23 mouse cellular contexts compared by ENCODE assay signal in the genomic region with DNA sequence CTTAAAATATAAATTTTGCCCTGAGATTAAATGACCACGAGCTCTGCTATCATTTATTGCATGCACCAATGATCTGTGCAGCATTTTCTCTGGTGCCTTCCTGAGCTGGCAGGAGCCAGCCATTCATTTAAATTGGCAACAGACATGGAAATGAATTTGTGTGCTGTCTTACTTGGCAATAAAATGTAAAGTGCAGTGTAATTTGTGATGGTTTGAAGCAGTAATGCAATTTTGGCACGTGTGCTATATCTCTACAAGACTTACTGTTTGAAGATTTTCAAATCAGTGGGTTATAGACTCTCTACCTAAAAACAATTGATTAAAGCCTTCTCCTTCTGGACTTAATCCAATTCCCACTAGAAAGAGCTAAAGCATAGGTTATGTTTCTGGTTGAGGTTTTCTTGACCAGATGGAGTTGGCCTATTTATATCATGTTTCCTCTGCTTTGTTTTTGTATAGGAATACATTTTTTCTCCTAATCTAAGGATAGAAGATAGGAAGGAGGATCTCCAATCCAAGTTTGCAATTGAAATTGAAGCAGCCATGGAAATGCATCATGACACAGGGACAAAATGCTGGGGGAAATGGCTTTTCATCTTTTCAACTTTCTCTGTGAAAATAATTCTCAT.
A peak's percentile ranks its signal among the peaks of the same experiment; 100 is the strongest.
DNase-seq lines count a peak whose midpoint lies in the region; ATAC-seq and TF ChIP-seq lines count a peak whose summit lies in the region.
"Had no signal": no experiment of that assay in that cellular context is flagged by ENCODE, and none has a peak within 500 bp of the region (broad histone marks: within the 10 kb centered on the region; RNA-seq: fewer than 3 reads in every experiment).

No protein-coding gene starts in this region.

- H3K4me2 ChIP-seq in forebrain, postnatal 0 days (ENCODE audit: low read depth): no peak overlapping the region
- H3K4me2 ChIP-seq in forebrain, embryonic 11.5 days (ENCODE audit: low read depth, low read length, severe bottlenecking): no peak overlapping the region
- H3K4me2 ChIP-seq in midbrain, embryonic 13.5 days (replicated peaks): no peak overlapping the region
- H3K4me2 ChIP-seq: heart, embryonic 13.5 days; hindbrain, embryonic 14.5 days; intestine, embryonic 15.5 days; limb, embryonic 12.5 days; liver, embryonic 12.5 days; neural tube, embryonic 12.5 days had no signal

- TF ChIP-seq CTCF in forebrain, postnatal 0 days (IDR thresholded peaks at IDR 0.05; ENCODE audit: low read depth): no peak

- H3K27me3 ChIP-seq in forebrain, postnatal 0 days (ENCODE audit: insufficient read depth, low read length): no peaks in the 10 kb centered on the region
- H3K27me3 ChIP-seq in forebrain, embryonic 11.5 days (ENCODE audit: control insufficient read depth, insufficient read depth, low read length): no peaks in the 10 kb centered on the region
- H3K27me3 ChIP-seq in midbrain, embryonic 13.5 days: no peaks in the 10 kb centered on the region
- H3K27me3 ChIP-seq: heart, embryonic 13.5 days; intestine, embryonic 15.5 days; limb, embryonic 12.5 days; liver, embryonic 12.5 days; neural tube, embryonic 12.5 days had no signal

- no peak overlapping the region for H3K9ac ChIP-seq in forebrain, postnatal 0 days
- H3K9ac ChIP-seq in forebrain, embryonic 11.5 days (ENCODE audit: low read length): no peak overlapping the region
- H3K9ac ChIP-seq in midbrain, embryonic 13.5 days (replicated peaks): no peak overlapping the region
- H3K9ac ChIP-seq: heart, embryonic 13.5 days; hindbrain, embryonic 14.5 days; intestine, embryonic 15.5 days; limb, embryonic 12.5 days; liver, embryonic 12.5 days; neural tube, embryonic 12.5 days had no signal

- no peaks in the 10 kb centered on the region for H3K36me3 ChIP-seq in forebrain, postnatal 0 days (ENCODE audit: insufficient read depth)
- H3K36me3 ChIP-seq in forebrain, embryonic 11.5 days (ENCODE audit: control insufficient read depth, insufficient read depth, low read length): no peaks in the 10 kb centered on the region
- H3K36me3 ChIP-seq in midbrain, embryonic 13.5 days: no peaks in the 10 kb centered on the region
- H3K36me3 ChIP-seq: heart, embryonic 13.5 days; intestine, embryonic 15.5 days; limb, embryonic 12.5 days; liver, embryonic 12.5 days; neural tube, embryonic 12.5 days had no signal

- ATAC-seq in forebrain, postnatal 0 days: peak; percentile 71
- no peak for ATAC-seq in forebrain, embryonic 11.5 days (replicated peaks; ENCODE audit: low FRiP score)
- ATAC-seq in midbrain, embryonic 13.5 days: no peak
- ATAC-seq: intestine, embryonic 15.5 days; liver, embryonic 12.5 days had no signal

- no peak overlapping the region for H3K4me3 ChIP-seq in forebrain, postnatal 0 days (ENCODE audit: low read depth, low read length)
- H3K4me3 ChIP-seq in forebrain, embryonic 11.5 days (ENCODE audit: low read depth, low read length): no peak overlapping the region
- H3K4me3 ChIP-seq in midbrain, embryonic 13.5 days (replicated peaks): no peak overlapping the region
- H3K4me3 ChIP-seq: heart, embryonic 13.5 days; intestine, embryonic 15.5 days; limb, embryonic 12.5 days; liver, embryonic 12.5 days; neural tube, embryonic 12.5 days had no signal

- H3K27ac ChIP-seq in forebrain, postnatal 0 days (ENCODE audit: low read depth, low read length): no peak overlapping the region
- H3K27ac ChIP-seq in forebrain, embryonic 11.5 days (ENCODE audit: low read depth, low read length): no peak overlapping the region
- no peak overlapping the region for H3K27ac ChIP-seq in midbrain, embryonic 13.5 days
- H3K27ac ChIP-seq: heart, embryonic 13.5 days; hindbrain, embryonic 14.5 days; intestine, embryonic 15.5 days; limb, embryonic 12.5 days; liver, embryonic 12.5 days; neural tube, embryonic 12.5 days had no signal

- 41% methylated on average over 2 of the region's 2 CpGs for WGBS in forebrain, postnatal 0 days
- WGBS in forebrain, embryonic 11.5 days: 81% methylated on average over 2 of the region's 2 CpGs
- WGBS in midbrain, embryonic 13.5 days: 70% methylated on average over 2 of the region's 2 CpGs

- H3K4me1 ChIP-seq in forebrain, postnatal 0 days (ENCODE audit: insufficient read depth): no peaks in the 10 kb centered on the region
- H3K4me1 ChIP-seq in forebrain, embryonic 11.5 days (replicated peaks; ENCODE audit: control insufficient read depth, insufficient read depth, low read length): no peaks in the 10 kb centered on the region
- H3K4me1 ChIP-seq in midbrain, embryonic 13.5 days (replicated peaks): no peaks in the 10 kb centered on the region
- H3K4me1 ChIP-seq: intestine, embryonic 15.5 days; limb, embryonic 12.5 days; liver, embryonic 12.5 days; neural tube, embryonic 12.5 days had no signal

- H3K9me3 ChIP-seq in forebrain, postnatal 0 days (ENCODE audit: low read length): no peaks in the 10 kb centered on the region
- H3K9me3 ChIP-seq in forebrain, embryonic 11.5 days (ENCODE audit: control insufficient read depth, low read length): no peaks in the 10 kb centered on the region
- H3K9me3 ChIP-seq in midbrain, embryonic 13.5 days: no peaks in the 10 kb centered on the region
- H3K9me3 ChIP-seq: heart, embryonic 13.5 days; intestine, embryonic 15.5 days; limb, embryonic 12.5 days; liver, embryonic 12.5 days; neural tube, embryonic 12.5 days had no signal

- peak; percentile 50 for DNase-seq in forebrain, postnatal 0 days
- no peak for DNase-seq in forebrain, embryonic 11.5 days (ENCODE audit: low spot score)
- DNase-seq in brain, adult 2 months (ENCODE audit: low read depth, low spot score): peak; percentile 66
- peak; percentile 1 for DNase-seq in cerebellum, adult 11 months
- DNase-seq in cerebellum, postnatal 14 days: peak; percentile 8 to 48
- no peak for DNase-seq in heart, adult 9 months (ENCODE audit: low spot score in 2 of 2)
- DNase-seq: adrenal gland, postnatal 36 days; embryo, embryonic 11 days; heart, adult 11 months; kidney, adult 9 months; kidney, postnatal 36 days; layer of hippocampus, adult 9-11 months; lung, adult 2 months; lung, postnatal 4 days; right cerebral cortex, postnatal 25 days; thymus, adult 2 months had no signal

Comparison
In these comparisons a context has a peak if more than half of its experiments do, and no peak if none do; other contexts are left out.
1. DNase-seq: peak in forebrain, postnatal 0 days (single experiment), brain, adult 2 months (single experiment), cerebellum, adult 11 months (single experiment) and cerebellum, postnatal 14 days (2 of 2); none in forebrain, embryonic 11.5 days (single experiment) and heart, adult 9 months (0 of 2).